Comparison of ENCODE assay signal across 21 mouse cellular contexts in genomic region chr19:11533888-11534445, GRCm38 (mm10). TPM values are rescaled to one million over a fixed set of nuclear protein-coding genes. Genes with fewer than 3 reads are reported as not detected.
DNase-seq lines count a peak whose midpoint lies in the region; ATAC-seq and TF ChIP-seq lines count a peak whose summit lies in the region.
"Had no signal": no experiment of that assay in that cellular context is flagged by ENCODE, and none has a peak within 500 bp of the region (broad histone marks: within the 10 kb centered on the region; RNA-seq: fewer than 3 reads in every experiment).

No protein-coding gene starts in this region.

- H3K9ac ChIP-seq in liver, adult 2 months (ENCODE audit: low read depth, low read length): no peak overlapping the region
- H3K9ac ChIP-seq in liver, embryonic 11.5 days (ENCODE audit: low read depth, low read length): no peak overlapping the region
- H3K9ac ChIP-seq: embryonic facial prominence, embryonic 13.5 days; limb, embryonic 15.5 days; midbrain, embryonic 12.5 days had no signal

- no peak for TF ChIP-seq POLR2A in liver, adult 2 months (IDR thresholded peaks at IDR 0.05; ENCODE audit: extremely low read depth, insufficient read depth, low read length)

- H3K36me3 ChIP-seq in liver, adult 2 months (ENCODE audit: control insufficient read depth, insufficient read depth, low read length): no peaks in the 10 kb centered on the region
- H3K36me3 ChIP-seq in liver, embryonic 11.5 days (ENCODE audit: control insufficient read depth, insufficient read depth, low read length): no peaks in the 10 kb centered on the region
- H3K36me3 ChIP-seq: embryonic facial prominence, embryonic 13.5 days; G1E; limb, embryonic 15.5 days; midbrain, embryonic 12.5 days had no signal

- no peaks in the 10 kb centered on the region for H3K9me3 ChIP-seq in liver, embryonic 11.5 days (ENCODE audit: control insufficient read depth, low read length)
- H3K9me3 ChIP-seq: embryonic facial prominence, embryonic 13.5 days; G1E; limb, embryonic 15.5 days; midbrain, embryonic 12.5 days had no signal

- H3K27ac ChIP-seq in liver, adult 2 months (replicated peaks; ENCODE audit: insufficient read depth, low read depth, low read length): no peak overlapping the region
- no peak overlapping the region for H3K27ac ChIP-seq in liver, embryonic 11.5 days (ENCODE audit: low read depth, low read length)
- H3K27ac ChIP-seq: embryonic facial prominence, embryonic 13.5 days; limb, embryonic 15.5 days; midbrain, embryonic 12.5 days had no signal

- no peak for ATAC-seq in liver, embryonic 11.5 days (replicated peaks; ENCODE audit: low FRiP score)
- ATAC-seq in erythroblast, adult 5-6 weeks (replicated peaks; ENCODE audit: low FRiP score, poor library complexity, severe bottlenecking): no peak
- ATAC-seq: intestine, embryonic 16.5 days had no signal

- no peak for TF ChIP-seq CTCF in liver, adult 2 months (IDR thresholded peaks at IDR 0.05; ENCODE audit: low read depth, low read length)

- DNase-seq in gastrocnemius, adult 18-20 months (ENCODE audit: low spot score): peak; percentile 62
- DNase-seq in gastrocnemius, postnatal 4 days (ENCODE audit: low spot score in 2 of 2): no peak
- peak; percentile 36 for DNase-seq in liver, adult 2 months (ENCODE audit: extremely low read depth, low read depth, low spot score)
- DNase-seq in liver, embryonic 11.5 days (ENCODE audit: low spot score): no peak
- DNase-seq in heart, adult 9 months (ENCODE audit: low spot score in 2 of 2): peak; percentile 78 to 82
- DNase-seq in lung, postnatal 14 days: peak; percentile 26
- DNase-seq in thymus, postnatal 14 days: no peak
- DNase-seq: kidney, postnatal 25 days; thymus, adult 18-20 months had no signal

- no peaks in the 10 kb centered on the region for H3K27me3 ChIP-seq in liver, adult 2 months (ENCODE audit: control insufficient read depth, insufficient read depth, low read length)
- H3K27me3 ChIP-seq in liver, embryonic 11.5 days (replicated peaks; ENCODE audit: control insufficient read depth, insufficient read depth, low read length): no peaks in the 10 kb centered on the region
- H3K27me3 ChIP-seq: embryonic facial prominence, embryonic 13.5 days; limb, embryonic 15.5 days; midbrain, embryonic 12.5 days had no signal

- no peak overlapping the region for H3K4me3 ChIP-seq in liver, adult 2 months (ENCODE audit: insufficient read depth, low read depth, low read length)
- H3K4me3 ChIP-seq in liver, embryonic 11.5 days (ENCODE audit: low read depth, low read length): no peak overlapping the region
- H3K4me3 ChIP-seq: embryonic facial prominence, embryonic 13.5 days; limb, embryonic 15.5 days; midbrain, embryonic 12.5 days; myocyte had no signal

- WGBS in liver, adult 2 months: 70% methylated on average over 2 of the region's 2 CpGs
- WGBS in liver, embryonic 11.5 days: 48% methylated on average over 2 of the region's 2 CpGs

- no peaks in the 10 kb centered on the region for H3K79me2 ChIP-seq in liver, adult 2 months (ENCODE audit: control insufficient read depth, insufficient read depth, low read length)

- H3K4me1 ChIP-seq in liver, adult 2 months (ENCODE audit: control insufficient read depth, insufficient read depth, low read length): no peaks in the 10 kb centered on the region
- no peaks in the 10 kb centered on the region for H3K4me1 ChIP-seq in liver, embryonic 11.5 days (replicated peaks; ENCODE audit: control insufficient read depth, insufficient read depth, low read length)
- H3K4me1 ChIP-seq: embryonic facial prominence, embryonic 13.5 days; limb, embryonic 15.5 days had no signal

- no peak overlapping the region for H3K4me2 ChIP-seq in liver, embryonic 11.5 days
- H3K4me2 ChIP-seq: embryonic facial prominence, embryonic 13.5 days; limb, embryonic 15.5 days; midbrain, embryonic 12.5 days had no signal

RNA-seq across cellular contexts. Expression of gene Ms4a4d, which starts 2.6 kb away (rescaled TPM):
- total RNA-seq in gastrocnemius, adult 18-20 months (2021): 1 to 10 TPM; 2.5 to 3.6 TPM
- 1 to 10 TPM; 1.2 to 1.7 TPM for total RNA-seq in gastrocnemius, postnatal 4 days (2021)
- total RNA-seq in liver, adult 2 months (2014; rRNA removed): 3.5 and 3.8 TPM in 2 replicates
- 3.9 and 7.1 TPM in 2 replicates for polyA plus RNA-seq in liver, adult 2 months (2012; rRNA removed)
- 0.29 and 0.31 TPM in 2 replicates for polyA plus RNA-seq in liver, embryonic 11.5 days (2014; fragmentation: Nextera tagmentation; extraction: Ambion mirVana)
- not detected in 2 replicates for total RNA-seq in erythroblast, adult 5-6 weeks (2015; ENCODE audit: low replicate concordance)
- total RNA-seq in erythroblast, adult 5-6 weeks (2017; ENCODE audit: low replicate concordance): not detected in 2 replicates
- total RNA-seq: common myeloid progenitor, adult 5-6 weeks; left cerebral cortex, postnatal 10 days had no signal
- polyA plus RNA-seq: G1E; midbrain, embryonic 12.5 days had no signal

RNA-seq across cellular contexts. Expression of gene Ms4a6b, which starts 17.7 kb away (rescaled TPM):
- 1 to 10 TPM; 1.7 to 3.0 TPM for total RNA-seq in gastrocnemius, adult 18-20 months (2021)
- 1 to 10 TPM; 6.2 to 7.1 TPM for total RNA-seq in gastrocnemius, postnatal 4 days (2021)
- 3.2 and 4.7 TPM in 2 replicates for total RNA-seq in liver, adult 2 months (2014; rRNA removed)
- 0.61 and 0.98 TPM in 2 replicates for polyA plus RNA-seq in liver, adult 2 months (2012; rRNA removed)
- 2.3 and 2.4 TPM in 2 replicates for polyA plus RNA-seq in liver, embryonic 11.5 days (2014; fragmentation: Nextera tagmentation; extraction: Ambion mirVana)
- 16.3 and 30.7 TPM in 2 replicates for total RNA-seq in erythroblast, adult 5-6 weeks (2015; ENCODE audit: low replicate concordance)
- 6.0 and 12.7 TPM in 2 replicates for total RNA-seq in erythroblast, adult 5-6 weeks (2017; ENCODE audit: low replicate concordance)
- polyA plus RNA-seq: myocyte had no signal

RNA-seq across cellular contexts. Expression of gene Gm8369, which starts 48.2 kb away (rescaled TPM):
- not detected for total RNA-seq in gastrocnemius, adult 18-20 months (2021)
- under 1 TPM in 1 of 2 experiments, not detected in 1; 0.29 TPM for total RNA-seq in gastrocnemius, postnatal 4 days (2021)
- total RNA-seq in liver, adult 2 months (2014; rRNA removed): 1.1 and 1.4 TPM in 2 replicates
- polyA plus RNA-seq in liver, adult 2 months (2012; rRNA removed): 0.22 and 0.48 TPM in 2 replicates
- not detected in 2 replicates for polyA plus RNA-seq in liver, embryonic 11.5 days (2014; fragmentation: Nextera tagmentation; extraction: Ambion mirVana)
- 1.3 and 14.4 TPM in 2 replicates for total RNA-seq in erythroblast, adult 5-6 weeks (2015; ENCODE audit: low replicate concordance)
- not detected in 2 replicates for total RNA-seq in erythroblast, adult 5-6 weeks (2017; ENCODE audit: low replicate concordance)
- polyA plus RNA-seq: embryonic facial prominence, embryonic 13.5 days; forebrain, embryonic 11.5 days; G1E; hindbrain, embryonic 11.5 days; intestine, embryonic 16.5 days; limb, embryonic 15.5 days; lung, embryonic 16.5 days; midbrain, embryonic 12.5 days; myocyte had no signal

Comparison
In these comparisons a context has a peak if more than half of its experiments do, and no peak if none do; other contexts are left out.
1. DNase-seq: peak in gastrocnemius, adult 18-20 months (single experiment), liver, adult 2 months (single experiment), heart, adult 9 months (2 of 2) and lung, postnatal 14 days (single experiment); none in gastrocnemius, postnatal 4 days (0 of 2), liver, embryonic 11.5 days (single experiment) and thymus, postnatal 14 days (single experiment).